Comparison of ENCODE assay signal across 22 mouse cellular contexts in the genomic region with DNA sequence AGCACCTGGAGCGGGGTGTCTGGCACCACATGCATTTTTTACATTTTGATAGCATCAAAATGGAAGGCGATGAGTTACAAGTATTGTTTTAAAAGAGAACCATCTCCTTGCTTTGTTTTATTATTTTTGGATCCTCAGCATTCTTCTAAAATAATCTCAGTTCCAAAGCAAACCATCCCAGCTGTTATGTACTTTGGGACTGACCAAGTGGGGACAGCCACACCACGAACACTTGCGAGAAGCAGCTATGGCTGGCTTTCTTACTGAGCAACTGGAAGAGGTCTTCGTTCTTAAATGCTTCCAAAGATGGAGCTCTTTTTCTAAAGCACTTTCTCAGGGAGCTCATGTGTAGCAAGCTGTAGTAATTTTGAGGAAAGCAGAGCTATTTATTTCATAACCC.
"Had no signal": no experiment of that assay in that cellular context is flagged by ENCODE, and none has a peak within 500 bp of the region (broad histone marks: within the 10 kb centered on the region; RNA-seq: fewer than 3 reads in every experiment).

No protein-coding gene starts in this region.

- H3K27ac ChIP-seq: kidney, postnatal 0 days; left cerebral cortex, adult 2 months; limb, embryonic 12.5 days; limb, embryonic 15.5 days; liver, embryonic 14.5 days; macrophage; midbrain, embryonic 12.5 days; midbrain, embryonic 15.5 days; neural tube, embryonic 13.5 days; stomach, embryonic 15.5 days had no signal

- H3K4me3 ChIP-seq: left cerebral cortex, adult 2 months; limb, embryonic 12.5 days; limb, embryonic 15.5 days; midbrain, embryonic 12.5 days; midbrain, embryonic 15.5 days; neural tube, embryonic 13.5 days; stomach, embryonic 15.5 days had no signal

- H3K9ac ChIP-seq: limb, embryonic 12.5 days; limb, embryonic 15.5 days; liver, embryonic 14.5 days; liver, postnatal 0 days; lung, embryonic 14.5 days; midbrain, embryonic 12.5 days; midbrain, embryonic 15.5 days; neural tube, embryonic 13.5 days; stomach, embryonic 15.5 days had no signal

- DNase-seq: kidney, postnatal 36 days; layer of hippocampus, postnatal 36 days; left cerebral cortex, postnatal 4 days; liver, postnatal 0 days; lung, embryonic 14.5 days; retina, postnatal 1 day; right cerebral cortex, postnatal 25 days; spleen, adult 18-20 months; thymus, adult 18-20 months; thymus, postnatal 36 days had no signal

- ATAC-seq: liver, postnatal 0 days; lung, postnatal 0 days; midbrain, embryonic 15.5 days had no signal

- H3K27me3 ChIP-seq: limb, embryonic 12.5 days; limb, embryonic 15.5 days; midbrain, embryonic 12.5 days; midbrain, embryonic 15.5 days; neural tube, embryonic 13.5 days; stomach, embryonic 15.5 days had no signal

- H3K9me3 ChIP-seq: limb, embryonic 12.5 days; limb, embryonic 15.5 days; midbrain, embryonic 12.5 days; midbrain, embryonic 15.5 days; neural tube, embryonic 13.5 days; stomach, embryonic 15.5 days had no signal

- H3K4me2 ChIP-seq: limb, embryonic 12.5 days; limb, embryonic 15.5 days; liver, embryonic 11.5 days; lung, embryonic 14.5 days; midbrain, embryonic 12.5 days; midbrain, embryonic 15.5 days; neural tube, embryonic 13.5 days; stomach, embryonic 15.5 days had no signal

- H3K4me1 ChIP-seq: midbrain, embryonic 15.5 days; neural tube, embryonic 13.5 days; stomach, embryonic 15.5 days had no signal

- H3K36me3 ChIP-seq: limb, embryonic 12.5 days; limb, embryonic 15.5 days; midbrain, embryonic 12.5 days; midbrain, embryonic 15.5 days; neural tube, embryonic 13.5 days; stomach, embryonic 15.5 days had no signal
